Mouse (Mus musculus): Measurements from ENCODE around the gene Mif4gd.

GRCm38 (mm10) chr11:115563406-115563805, 49.4 kb downstream of the Mif4gd start:
- TF ChIP-seq CTCF (IDR thresholded peaks at IDR 0.05) (peak; percentile 34), EP300 (IDR thresholded peaks at IDR 0.05) (no peak)
